Mouse (Mus musculus): Measurements from ENCODE around the gene Treml4. TPM values are rescaled to one million over a fixed set of nuclear protein-coding genes. Genes with fewer than 3 reads are reported as not detected.
A peak's percentile ranks its signal among the peaks of the same experiment; 100 is the strongest.

Treml4 gene
- polyA plus RNA-seq, 1 experiment = not detected

GRCm38 (mm10) chr17:48274885-48275284 lies 10.8 kb downstream of the Treml4 start:
- DNase-seq (ENCODE audit: low read depth) = peak; percentile 86
- TF ChIP-seq CTCF (IDR thresholded peaks at IDR 0.05; ENCODE audit: borderline replicate concordance, extremely low read depth, insufficient read depth, insufficient read length) = peak; percentile 85; the same call in 1 of the 2 replicates
- TF ChIP-seq POLR2A (IDR thresholded peaks at IDR 0.05; ENCODE audit: borderline replicate concordance, extremely low read depth, insufficient read depth, insufficient read length, poor library complexity, severe bottlenecking) = no peak

- no peak for TF ChIP-seq POLR2A (IDR thresholded peaks at IDR 0.05; ENCODE audit: borderline replicate concordance, extremely low read depth, insufficient read depth, insufficient read length, poor library complexity, severe bottlenecking)
- TF ChIP-seq CTCF (IDR thresholded peaks at IDR 0.05; ENCODE audit: borderline replicate concordance, extremely low read depth, insufficient read depth, insufficient read length) = no peak
Observed at GRCm38 (mm10) chr17:48275736-48276135, 11.6 kb downstream of the Treml4 start.

GRCm38 (mm10) chr17:48278381-48278780 lies 14.3 kb downstream of the Treml4 start:
- no peak for TF ChIP-seq CTCF (IDR thresholded peaks at IDR 0.05; ENCODE audit: borderline replicate concordance, extremely low read depth, insufficient read depth, insufficient read length)
- no peak for TF ChIP-seq POLR2A (IDR thresholded peaks at IDR 0.05; ENCODE audit: borderline replicate concordance, extremely low read depth, insufficient read depth, insufficient read length, poor library complexity, severe bottlenecking)
- DNase-seq (ENCODE audit: low read depth) = no peak

More at GRCm38 (mm10) chr17:48275736-48276135, 11.6 kb downstream of the Treml4 start:
- no peak for DNase-seq (ENCODE audit: low read depth)

GRCm38 (mm10) chr17:48279002-48279401 lies 14.9 kb downstream of the Treml4 start:
- TF ChIP-seq CTCF (IDR thresholded peaks at IDR 0.05; ENCODE audit: borderline replicate concordance, extremely low read depth, insufficient read depth, insufficient read length) = no peak
- no peak for TF ChIP-seq POLR2A (IDR thresholded peaks at IDR 0.05; ENCODE audit: borderline replicate concordance, extremely low read depth, insufficient read depth, insufficient read length, poor library complexity, severe bottlenecking)
- DNase-seq (ENCODE audit: low read depth) = no peak

- TF ChIP-seq CTCF (IDR thresholded peaks at IDR 0.05; ENCODE audit: borderline replicate concordance, extremely low read depth, insufficient read depth, insufficient read length) = no peak
- TF ChIP-seq POLR2A (IDR thresholded peaks at IDR 0.05; ENCODE audit: borderline replicate concordance, extremely low read depth, insufficient read depth, insufficient read length, poor library complexity, severe bottlenecking) = no peak
- no peak for DNase-seq (ENCODE audit: low read depth)
Observed at GRCm38 (mm10) chr17:48280943-48281738, 17.0 kb downstream of the Treml4 start.

GRCm38 (mm10) chr17:48281739-48282085 lies 17.6 kb downstream of the Treml4 start:
- peak; percentile 85 for DNase-seq (ENCODE audit: low read depth)
- TF ChIP-seq CTCF (IDR thresholded peaks at IDR 0.05; ENCODE audit: borderline replicate concordance, extremely low read depth, insufficient read depth, insufficient read length) = no peak
- TF ChIP-seq POLR2A (IDR thresholded peaks at IDR 0.05; ENCODE audit: borderline replicate concordance, extremely low read depth, insufficient read depth, insufficient read length, poor library complexity, severe bottlenecking) = peak; percentile 34; the same call in 1 of the 2 replicates

- TF ChIP-seq CTCF (IDR thresholded peaks at IDR 0.05; ENCODE audit: borderline replicate concordance, extremely low read depth, insufficient read depth, insufficient read length) (peak; percentile 20; the same call in 1 of the 2 replicates), POLR2A (IDR thresholded peaks at IDR 0.05; ENCODE audit: borderline replicate concordance, extremely low read depth, insufficient read depth, insufficient read length, poor library complexity, severe bottlenecking) (no peak)
Observed at GRCm38 (mm10) chr17:48286765-48287164, 22.7 kb downstream of the Treml4 start.

GRCm38 (mm10) chr17:48287276-48287675 lies 23.2 kb downstream of the Treml4 start:
- no peak for DNase-seq (ENCODE audit: low read depth)
- TF ChIP-seq POLR2A (IDR thresholded peaks at IDR 0.05; ENCODE audit: borderline replicate concordance, extremely low read depth, insufficient read depth, insufficient read length, poor library complexity, severe bottlenecking) = no peak

More at GRCm38 (mm10) chr17:48286765-48287164, 22.7 kb downstream of the Treml4 start:
- no peak for DNase-seq (ENCODE audit: low read depth)

- no peak for DNase-seq (ENCODE audit: low read depth)
- TF ChIP-seq POLR2A (IDR thresholded peaks at IDR 0.05; ENCODE audit: borderline replicate concordance, extremely low read depth, insufficient read depth, insufficient read length, poor library complexity, severe bottlenecking) (no peak), CTCF (IDR thresholded peaks at IDR 0.05; ENCODE audit: borderline replicate concordance, extremely low read depth, insufficient read depth, insufficient read length) (no peak)
Observed at GRCm38 (mm10) chr17:48293500-48294194, 29.6 kb downstream of the Treml4 start.

GRCm38 (mm10) chr17:48299203-48299602 lies 35.1 kb downstream of the Treml4 start, which contains the start of gene Treml2:
Treml2 (plus strand) TSS chr17:48299498.
- DNase-seq (ENCODE audit: low read depth) = no peak
- TF ChIP-seq POLR2A (IDR thresholded peaks at IDR 0.05; ENCODE audit: borderline replicate concordance, extremely low read depth, insufficient read depth, insufficient read length, poor library complexity, severe bottlenecking) (no peak), CTCF (IDR thresholded peaks at IDR 0.05; ENCODE audit: borderline replicate concordance, extremely low read depth, insufficient read depth, insufficient read length) (no peak)

GRCm38 (mm10) chr17:48299756-48300155 lies 35.7 kb downstream of the Treml4 start:
- no peak for DNase-seq (ENCODE audit: low read depth)
- TF ChIP-seq POLR2A (IDR thresholded peaks at IDR 0.05; ENCODE audit: borderline replicate concordance, extremely low read depth, insufficient read depth, insufficient read length, poor library complexity, severe bottlenecking) (no peak), CTCF (IDR thresholded peaks at IDR 0.05; ENCODE audit: borderline replicate concordance, extremely low read depth, insufficient read depth, insufficient read length) (no peak)

Data from brain, embryonic 14.5 days (tissue).